Mouse (Mus musculus): ENCODE measurements around the gene Naga. TPM values are rescaled to one million over a fixed set of nuclear protein-coding genes. Genes with fewer than 3 reads are reported as not detected.

Naga gene
- total and polyA plus RNA-seq, 3 experiments: 17.7 to 28.2 (median 18.7) TPM

DNA sequence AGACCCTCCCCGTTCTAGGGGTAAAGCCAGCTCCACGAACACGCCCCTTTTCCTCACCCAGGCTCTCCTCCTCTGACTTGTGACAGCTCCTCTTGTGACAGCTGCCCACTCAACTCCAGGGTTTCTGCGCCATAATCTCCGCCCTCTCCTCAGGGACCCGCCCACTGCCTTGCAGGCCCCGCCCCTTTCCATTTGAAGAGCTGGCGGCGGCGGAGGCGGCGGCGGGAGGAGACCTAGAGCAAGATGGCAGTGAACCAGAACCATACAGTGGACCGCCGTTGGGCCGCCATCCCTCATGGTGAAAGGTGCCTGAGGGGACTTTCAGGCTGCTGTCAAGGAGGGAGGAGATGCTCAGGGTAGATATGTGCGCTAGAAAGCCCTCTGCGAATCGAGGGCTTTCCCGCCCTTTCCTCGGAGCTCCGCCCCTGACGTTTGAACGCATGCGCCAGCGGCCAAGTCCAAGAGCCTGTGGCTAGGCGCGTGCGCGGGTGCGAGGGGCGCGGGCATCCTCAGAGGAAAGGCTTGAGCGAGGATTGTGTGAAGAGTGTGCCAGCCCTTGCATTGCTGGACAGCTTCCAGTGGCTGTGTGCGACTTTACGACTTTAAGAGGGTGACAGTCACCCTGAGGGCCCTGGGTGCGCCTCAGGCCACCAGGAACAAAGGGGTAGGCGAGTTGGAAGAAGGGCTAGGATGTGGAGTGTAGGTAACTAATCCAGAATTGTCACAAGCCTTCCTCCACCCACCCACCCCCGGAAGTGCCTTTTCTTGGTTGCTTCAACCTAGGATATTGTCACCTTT lies 39.8 kb downstream of the Naga start, which contains the start of gene Wbp2nl:
Gene Wbp2nl, plus strand, starts transcription at position 191 of the 798 bp plus-strand sequence.
- peaks cover 6% of the 10 kb centered on the region for H3K9me3 ChIP-seq (replicated peaks; ENCODE audit: low read length)
- no peak within 1 kb of the TSS for H3K4me3 ChIP-seq (replicated peaks in 1 of 3; ENCODE audit: low read depth in 2 of 3, low read length in 2 of 3, poor library complexity in 1 of 3)
- TF ChIP-seq PAX5 (IDR thresholded peaks at IDR 0.05; ENCODE audit: low read length) (no peak), EP300 (IDR thresholded peaks at IDR 0.05; ENCODE audit: low read length) (no peak)
- no peaks in the 10 kb centered on the region for H3K79me2 ChIP-seq (replicated peaks; ENCODE audit: control insufficient read depth, extremely low read depth, insufficient read depth, poor library complexity, severe bottlenecking)
- H3K9ac ChIP-seq (ENCODE audit: insufficient read depth, low read depth): no peak within 1 kb of the TSS
- DNase-seq (ENCODE audit: extremely low read depth): no peak
- dilution Hi-C loops (cut with MboI; ENCODE audit: extremely low pct_ligation_motif_present, extremely low pct_unique_long_range_greater_than_20kb, low sequenced_read_pairs): no loop called here
- H3K27ac ChIP-seq (ENCODE audit: insufficient read depth, low read depth): no peak within 1 kb of the TSS
- no peaks in the 10 kb centered on the region for H3K36me3 ChIP-seq (replicated peaks in 1 of 2; ENCODE audit: control insufficient read depth in 1 of 2, insufficient read depth in 1 of 2, low read length in 1 of 2)
- in situ Hi-C loops (cut with MboI; ENCODE audit: low pct_ligation_motif_present, low pct_unique_long_range_greater_than_20kb, low sequenced_read_pairs): loop anchor here (25.0 kb wide), 1 partner anchor 488 kb away; the partner anchor contains the start of gene Cyp2d26
- peaks cover 41% of the 10 kb centered on the region for H3K27me3 ChIP-seq (replicated peaks)
- H3K4me1 ChIP-seq (ENCODE audit: control insufficient read depth in 1 of 2, insufficient read depth in 2 of 2): no peaks in the 10 kb centered on the region
- H3K4me2 ChIP-seq (ENCODE audit: insufficient read depth, low read depth, poor library complexity, severe bottlenecking): no peak within 1 kb of the TSS

GRCm38 (mm10) chr15:82294059-82294458 lies 44.7 kb downstream of the Naga start:
- H3K27ac ChIP-seq (ENCODE audit: insufficient read depth, low read depth): no peak overlapping the region
- DNase-seq (ENCODE audit: extremely low read depth): no peak
- H3K79me2 ChIP-seq (replicated peaks; ENCODE audit: control insufficient read depth, extremely low read depth, insufficient read depth, poor library complexity, severe bottlenecking): no peaks in the 10 kb centered on the region
- no peak overlapping the region for H3K9ac ChIP-seq (ENCODE audit: insufficient read depth, low read depth)
- in situ Hi-C loops (cut with MboI; ENCODE audit: low pct_ligation_motif_present, low pct_unique_long_range_greater_than_20kb, low sequenced_read_pairs): loop anchor here (25.0 kb wide), 1 partner anchor 493 kb away; the partner anchor contains the start of gene Cyp2d26
- dilution Hi-C loops (cut with MboI; ENCODE audit: extremely low pct_ligation_motif_present, extremely low pct_unique_long_range_greater_than_20kb, low sequenced_read_pairs): no loop called here
- H3K4me3 ChIP-seq (replicated peaks in 1 of 3; ENCODE audit: low read depth in 2 of 3, low read length in 2 of 3, poor library complexity in 1 of 3): no peak overlapping the region
- peaks cover 64% of the 10 kb centered on the region for H3K27me3 ChIP-seq (replicated peaks)
- peak; percentile 29 for TF ChIP-seq SMC3 (IDR thresholded peaks at IDR 0.05; ENCODE audit: low read depth, low read length)
- peak; percentile 60 for TF ChIP-seq RAD21 (IDR thresholded peaks at IDR 0.05; ENCODE audit: low read depth, low read length)
- TF ChIP-seq MYC (IDR thresholded peaks at IDR 0.05; ENCODE audit: low read depth, low read length): no peak
- TF ChIP-seq CTCF (conservative IDR thresholded peaks at IDR 0.05 in 1 of 2, IDR thresholded peaks at IDR 0.05 in 1 of 2; ENCODE audit: low read depth in 2 of 2, low read length in 2 of 2): peak in 1 of 2 experiments; percentile 65; a peak in 2 of 4 replicates
- TF ChIP-seq BHLHE40 (IDR thresholded peaks at IDR 0.05; ENCODE audit: low read depth, low read length): no peak
- no peak for TF ChIP-seq RCOR1 (conservative IDR thresholded peaks at IDR 0.05; ENCODE audit: low read depth, low read length)
- peaks cover 2% of the 10 kb centered on the region for H3K9me3 ChIP-seq (replicated peaks; ENCODE audit: low read length)
- no peaks in the 10 kb centered on the region for H3K4me1 ChIP-seq (ENCODE audit: control insufficient read depth in 1 of 2, insufficient read depth in 2 of 2)
- no peak overlapping the region for H3K4me2 ChIP-seq (ENCODE audit: insufficient read depth, low read depth, poor library complexity, severe bottlenecking)
- no peaks in the 10 kb centered on the region for H3K36me3 ChIP-seq (replicated peaks in 1 of 2; ENCODE audit: control insufficient read depth in 1 of 2, insufficient read depth in 1 of 2, low read length in 1 of 2)

DNA sequence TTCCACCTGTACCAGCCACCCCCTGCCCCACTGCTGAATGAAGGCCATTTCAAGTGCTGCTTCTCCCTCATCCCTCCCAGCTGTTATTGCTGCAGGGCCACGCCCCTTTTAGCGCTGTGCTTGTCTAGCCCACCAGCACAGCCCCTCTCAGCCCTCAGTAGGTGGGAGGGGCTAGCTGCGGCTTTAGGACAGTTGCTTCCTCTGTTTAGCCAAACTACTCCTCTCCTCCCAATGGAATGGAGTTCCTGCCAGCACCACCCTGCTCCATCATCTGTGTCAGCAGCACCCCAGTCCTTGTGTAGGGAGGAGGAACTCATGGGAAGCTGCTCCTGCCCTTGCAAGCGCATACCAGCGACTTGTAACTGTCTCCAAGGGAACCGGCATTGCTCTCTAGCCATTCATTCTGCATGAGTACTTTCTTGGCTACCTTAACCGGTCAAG lies 45.4 kb downstream of the Naga start:
- DNase-seq (ENCODE audit: extremely low read depth): no peak

More for the DNA sequence above, 45.4 kb downstream of the Naga start:
- no peak overlapping the region for H3K4me2 ChIP-seq (ENCODE audit: insufficient read depth, low read depth, poor library complexity, severe bottlenecking)
- H3K4me1 ChIP-seq (ENCODE audit: control insufficient read depth in 1 of 2, insufficient read depth in 2 of 2): no peaks in the 10 kb centered on the region
- no peak overlapping the region for H3K9ac ChIP-seq (ENCODE audit: insufficient read depth, low read depth)
- TF ChIP-seq JUND (conservative IDR thresholded peaks at IDR 0.05; ENCODE audit: low read depth, low read length) (no peak), RAD21 (IDR thresholded peaks at IDR 0.05; ENCODE audit: low read depth, low read length) (no peak), BHLHE40 (IDR thresholded peaks at IDR 0.05; ENCODE audit: low read depth, low read length) (no peak), GABPA (IDR thresholded peaks at IDR 0.05; ENCODE audit: insufficient replicate concordance, low read depth, low read length) (no peak), KAT2A (IDR thresholded peaks at IDR 0.05; ENCODE audit: insufficient replicate concordance, low read length) (no peak), TBP (conservative IDR thresholded peaks at IDR 0.05; ENCODE audit: low read depth, low read length) (no peak), RCOR1 (conservative IDR thresholded peaks at IDR 0.05; ENCODE audit: low read depth, low read length) (no peak), CHD1 (IDR thresholded peaks at IDR 0.05; ENCODE audit: low read depth, low read length) (no peak), USF1 (IDR thresholded peaks at IDR 0.05; ENCODE audit: low read depth, low read length) (no peak), UBTF (IDR thresholded peaks at IDR 0.05; ENCODE audit: low read depth, low read length) (no peak), SMC3 (IDR thresholded peaks at IDR 0.05; ENCODE audit: low read depth, low read length) (no peak), ZMIZ1 (IDR thresholded peaks at IDR 0.05; ENCODE audit: low read depth, low read length) (no peak), MAFK (IDR thresholded peaks at IDR 0.05; ENCODE audit: insufficient replicate concordance, low read length) (no peak), E2F4 (IDR thresholded peaks at IDR 0.05; ENCODE audit: insufficient replicate concordance, low read depth, low read length) (no peak), POLR2AphosphoS2 (IDR thresholded peaks at IDR 0.05; ENCODE audit: low read depth, low read length) (no peak), ZNF384 (IDR thresholded peaks at IDR 0.05; ENCODE audit: low read depth, low read length) (no peak), TCF12 (IDR thresholded peaks at IDR 0.05; ENCODE audit: low read depth, low read length) (no peak)
- peaks cover 64% of the 10 kb centered on the region for H3K27me3 ChIP-seq (replicated peaks)
- no peak overlapping the region for H3K27ac ChIP-seq (ENCODE audit: insufficient read depth, low read depth)
- H3K4me3 ChIP-seq (replicated peaks in 1 of 3; ENCODE audit: low read depth in 2 of 3, low read length in 2 of 3, poor library complexity in 1 of 3): no peak overlapping the region
- H3K9me3 ChIP-seq (replicated peaks; ENCODE audit: low read length): no peaks in the 10 kb centered on the region
- no peaks in the 10 kb centered on the region for H3K79me2 ChIP-seq (replicated peaks; ENCODE audit: control insufficient read depth, extremely low read depth, insufficient read depth, poor library complexity, severe bottlenecking)
- in situ Hi-C loops (cut with MboI; ENCODE audit: low pct_ligation_motif_present, low pct_unique_long_range_greater_than_20kb, low sequenced_read_pairs): loop anchor here (25.0 kb wide), 1 partner anchor 494 kb away; the partner anchor contains the start of gene Cyp2d26
- dilution Hi-C loops (cut with MboI; ENCODE audit: extremely low pct_ligation_motif_present, extremely low pct_unique_long_range_greater_than_20kb, low sequenced_read_pairs): no loop called here
- H3K36me3 ChIP-seq (replicated peaks in 1 of 2; ENCODE audit: control insufficient read depth in 1 of 2, insufficient read depth in 1 of 2, low read length in 1 of 2): no peaks in the 10 kb centered on the region
